Mouse (Mus musculus) fibroblast of lung, adult 2 months (primary cell): ENCODE data around the gene Hspa1b.
A peak's percentile ranks its signal among the peaks of the same experiment; 100 is the strongest.
"Not testable (repeated sequence)": the region's sequence is repeated elsewhere in the genome, so short reads cannot be mapped to it uniquely, and the experiment has no call there.

Source experiments
- DNase-seq: peaks from one replicate; pipeline ENCODE4 v3.0.0-alpha.2; 2011; ENCODE audit warnings: low read depth

Gene Hspa1b

DNA sequence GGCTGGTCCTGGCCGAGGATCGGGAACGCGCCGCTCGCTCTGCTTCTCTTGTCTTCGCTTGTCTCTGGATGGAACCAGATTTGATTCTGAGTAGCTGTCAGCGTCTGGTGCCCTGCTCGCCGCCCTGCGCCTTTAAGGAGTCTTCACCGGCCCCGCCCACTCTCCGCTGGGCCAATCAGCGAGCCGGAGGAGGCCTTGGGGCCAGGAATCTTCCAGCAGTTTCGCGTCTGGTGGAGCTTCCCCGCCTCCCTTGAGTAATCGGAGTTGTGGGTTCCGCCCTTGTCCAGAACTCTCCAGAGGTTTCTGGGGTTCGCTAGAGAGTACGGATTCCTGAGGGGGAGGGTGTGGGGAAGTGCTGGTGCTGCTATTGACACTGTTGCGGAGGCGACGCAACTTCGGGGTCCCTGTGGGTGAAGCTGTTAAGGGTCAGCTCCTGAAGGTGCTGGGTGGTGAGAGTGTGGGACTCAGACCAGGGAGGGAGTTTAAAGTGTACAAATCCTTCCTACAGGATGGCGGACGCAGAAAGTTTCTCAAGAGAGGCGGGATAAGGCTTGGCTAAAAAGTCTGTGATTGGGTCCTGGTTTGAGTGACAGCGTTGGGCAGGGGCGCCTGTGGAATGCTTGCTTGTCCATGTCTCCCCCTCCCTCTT, at the start of gene Hspa1b:
Hspa1b (minus strand) TSS at position 109 of the 649 bp plus-strand sequence.
- peak; percentile 79 for DNase-seq

DNA sequence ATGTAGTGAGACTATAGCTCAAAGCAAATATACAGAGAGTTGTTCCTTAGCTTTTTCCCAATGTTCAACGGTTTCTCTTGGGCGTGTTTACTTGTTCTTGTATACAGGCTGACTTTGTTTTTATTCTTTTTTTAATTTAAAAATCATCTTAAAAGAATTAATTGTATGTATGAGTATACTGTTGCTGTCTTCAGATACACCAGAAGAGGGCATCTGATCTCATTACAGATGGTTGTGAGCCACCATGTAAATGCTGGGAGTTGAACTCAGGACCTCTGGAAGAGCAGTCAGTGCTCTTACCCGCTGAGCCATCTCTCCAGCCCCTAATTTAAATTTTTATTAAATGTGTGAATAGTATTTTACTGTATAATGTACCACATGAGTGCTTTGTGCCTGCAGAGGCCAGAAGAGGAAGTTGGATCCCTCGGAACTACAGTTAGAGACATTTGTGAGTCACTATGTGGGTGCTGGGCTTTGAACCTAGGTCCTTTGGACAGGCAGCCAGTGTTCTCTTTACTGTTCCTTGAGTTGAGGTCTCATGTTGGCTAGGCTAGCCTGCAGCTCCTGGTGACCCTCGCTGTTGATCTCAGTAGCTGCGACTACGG, 48.5 kb upstream of the Hspa1b start:
- DNase-seq = no peak

DNA sequence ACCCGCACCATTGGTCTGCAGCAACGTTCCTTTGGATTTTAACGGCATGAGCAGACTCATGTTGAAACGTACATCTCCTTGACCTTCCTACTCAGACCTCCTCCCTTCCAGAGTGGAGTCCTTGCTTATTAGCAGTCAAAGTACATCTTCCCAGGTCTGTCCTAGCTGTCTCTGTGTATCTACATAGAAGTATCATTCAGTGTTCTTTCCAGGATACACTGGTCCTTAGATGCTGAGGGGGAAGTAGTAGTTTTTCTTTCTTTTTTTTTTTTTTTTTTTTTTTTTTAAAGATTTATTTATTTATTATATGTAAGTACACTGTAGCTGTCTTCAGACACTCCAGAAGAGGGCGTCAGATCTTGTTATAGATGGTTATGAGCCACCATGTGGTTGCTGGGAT, 46.9 kb upstream of the Hspa1b start:
- not testable (repeated sequence) for DNase-seq

DNA sequence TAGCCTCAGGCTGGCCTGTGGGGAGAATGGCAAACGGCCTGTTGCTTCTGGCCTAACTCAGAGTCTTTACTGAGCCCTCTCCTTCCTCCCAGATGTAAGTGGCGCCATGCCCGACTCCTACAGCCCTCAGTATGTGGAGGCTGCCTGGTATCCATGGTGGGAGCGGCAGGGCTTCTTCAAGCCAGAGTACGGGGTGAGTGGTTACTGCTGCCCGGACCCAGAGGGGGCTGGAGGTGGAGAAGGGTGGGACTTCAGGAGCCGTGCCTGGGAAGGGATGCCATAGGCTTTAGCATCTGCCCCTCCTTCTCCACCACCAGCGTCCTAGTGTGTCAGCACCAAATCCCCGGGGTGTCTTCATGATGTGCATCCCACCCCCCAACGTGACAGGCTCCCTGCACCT, 46.1 kb upstream of the Hspa1b start:
- no peak for DNase-seq

DNA sequence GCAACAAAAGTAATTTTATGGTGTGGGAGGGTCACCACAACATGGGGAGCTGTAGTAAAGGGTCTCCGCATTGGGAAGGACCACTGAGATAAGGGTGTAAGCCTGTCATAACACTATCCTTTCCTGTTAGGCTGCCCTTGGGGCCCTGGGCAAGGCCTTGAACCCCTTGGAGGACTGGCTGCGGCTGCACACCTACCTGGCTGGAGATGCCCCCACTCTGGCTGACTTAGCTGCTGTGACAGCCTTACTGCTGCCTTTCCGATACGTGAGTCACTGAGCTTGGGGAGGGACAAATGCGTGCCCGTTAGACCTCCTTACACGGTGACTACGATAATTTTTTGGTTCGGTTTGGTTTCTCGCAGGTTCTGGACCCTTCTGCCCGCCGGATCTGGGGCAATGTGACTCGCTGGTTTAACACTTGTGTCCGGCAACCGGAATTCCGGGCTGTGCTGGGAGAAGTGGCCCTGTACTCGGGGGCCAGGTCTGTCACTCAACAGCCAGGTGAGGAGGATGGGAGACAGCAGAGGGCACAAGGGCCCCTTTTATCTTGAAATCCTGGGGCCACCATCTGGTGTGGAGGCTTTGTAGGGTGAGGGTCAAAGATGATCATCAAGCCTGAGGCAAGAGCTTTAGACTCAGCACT, 45.2 kb upstream of the Hspa1b start:
- no peak for DNase-seq

DNA sequence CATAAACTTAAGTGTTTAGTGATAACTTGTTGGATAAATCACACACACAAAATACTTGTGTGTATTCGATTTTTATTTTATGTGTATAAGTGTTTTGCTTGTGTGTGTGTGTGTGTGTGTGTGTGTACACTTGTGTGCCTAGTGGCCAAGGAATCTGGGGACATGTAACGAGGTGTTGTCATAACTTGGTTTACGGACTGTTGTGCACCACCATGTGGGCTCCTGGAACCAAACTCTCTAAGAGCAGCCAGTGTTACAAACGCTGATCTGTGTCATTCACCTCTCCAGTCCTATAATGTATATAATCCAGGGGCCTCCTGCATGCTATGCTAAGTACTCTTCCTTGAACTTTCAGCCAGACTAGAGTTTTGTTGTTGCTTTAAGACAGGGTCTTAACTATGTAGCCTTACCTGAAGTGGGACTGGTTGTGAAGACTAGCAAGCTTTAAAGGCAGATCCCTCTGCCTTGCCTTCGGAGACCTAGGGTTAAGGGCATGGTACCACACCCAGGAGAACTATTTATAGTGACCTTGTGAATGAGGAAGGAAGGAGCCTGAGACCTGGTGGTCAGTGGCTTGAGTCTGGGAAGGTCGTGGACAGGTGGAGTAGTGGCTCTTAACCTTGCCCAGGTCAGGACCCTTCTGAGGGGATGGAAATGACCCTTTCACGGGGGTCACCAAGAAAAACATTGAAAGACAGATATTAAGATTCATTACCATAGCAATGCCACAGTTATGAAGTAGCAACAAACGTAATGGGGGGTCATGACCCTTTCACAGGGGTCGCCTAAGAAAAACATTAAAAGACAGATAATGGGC, 44.2 kb upstream of the Hspa1b start:
- no peak for DNase-seq

DNA sequence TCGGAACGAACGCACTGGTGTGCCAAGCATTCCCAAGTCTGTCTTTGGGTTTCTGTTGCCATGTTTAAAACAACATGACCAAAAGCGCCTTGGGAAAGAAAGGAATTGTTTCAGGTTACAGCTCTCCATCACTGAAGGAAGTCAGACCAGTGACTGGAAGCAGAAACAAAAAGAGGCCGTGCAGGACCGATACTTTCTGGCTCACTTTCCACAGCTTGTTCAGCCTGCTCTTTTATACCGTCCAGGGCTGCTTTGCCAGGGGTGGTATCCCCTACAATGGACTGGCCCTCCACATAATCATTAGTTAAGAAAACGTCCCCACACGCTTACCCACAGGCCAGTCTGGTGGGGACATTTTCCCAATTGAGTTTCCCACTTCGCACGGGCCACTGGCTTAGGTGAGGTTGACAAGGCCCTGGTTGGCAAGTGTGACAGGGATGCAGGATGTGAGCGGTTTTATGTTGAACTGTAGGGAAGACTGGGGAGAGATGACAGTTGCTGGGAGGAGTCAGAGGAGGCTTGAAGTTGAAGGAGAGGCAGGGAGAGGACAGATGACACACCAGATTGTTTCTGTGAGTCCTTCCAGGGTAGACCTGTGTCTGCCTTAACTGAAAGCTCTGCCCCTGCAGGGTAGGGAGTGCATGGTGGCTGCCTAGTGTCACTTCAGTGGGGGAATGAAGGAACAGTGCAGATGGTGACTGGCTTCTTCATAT, 43.3 kb upstream of the Hspa1b start:
- DNase-seq = no peak

DNA sequence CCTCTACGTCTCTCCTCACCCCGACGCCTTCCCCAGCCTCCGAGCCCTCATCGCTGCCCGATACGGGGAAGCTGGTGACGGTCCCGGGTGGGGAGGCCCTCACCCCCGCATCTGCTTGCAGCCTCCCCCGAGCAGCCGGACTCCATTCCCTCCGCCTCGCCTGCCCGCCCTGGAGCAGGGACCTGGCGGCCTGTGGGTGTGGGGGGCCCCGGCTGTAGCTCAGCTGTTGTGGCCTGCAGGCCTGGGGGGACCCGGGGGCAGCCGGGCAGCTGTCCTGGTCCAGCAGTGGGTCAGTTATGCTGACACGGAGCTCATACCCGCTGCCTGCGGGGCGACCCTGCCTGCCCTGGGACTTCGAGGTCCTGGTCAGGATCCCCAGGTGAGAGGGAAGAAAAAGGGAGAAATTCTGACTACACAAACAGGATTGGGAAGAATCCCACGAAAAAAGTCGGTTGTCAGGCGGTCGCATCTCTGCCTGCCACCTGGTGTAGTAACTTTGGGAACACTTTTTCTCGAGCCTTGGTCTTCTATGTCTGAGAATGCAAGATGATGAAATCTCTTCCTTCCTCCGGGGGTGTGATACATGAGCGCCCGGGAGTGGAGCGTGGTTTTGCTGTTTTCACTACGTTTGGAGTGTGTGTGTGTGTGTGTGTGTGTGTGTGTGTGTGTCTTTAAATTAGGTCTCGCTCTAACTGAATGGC, 42.6 kb upstream of the Hspa1b start:
- peak; percentile 20 for DNase-seq

DNA sequence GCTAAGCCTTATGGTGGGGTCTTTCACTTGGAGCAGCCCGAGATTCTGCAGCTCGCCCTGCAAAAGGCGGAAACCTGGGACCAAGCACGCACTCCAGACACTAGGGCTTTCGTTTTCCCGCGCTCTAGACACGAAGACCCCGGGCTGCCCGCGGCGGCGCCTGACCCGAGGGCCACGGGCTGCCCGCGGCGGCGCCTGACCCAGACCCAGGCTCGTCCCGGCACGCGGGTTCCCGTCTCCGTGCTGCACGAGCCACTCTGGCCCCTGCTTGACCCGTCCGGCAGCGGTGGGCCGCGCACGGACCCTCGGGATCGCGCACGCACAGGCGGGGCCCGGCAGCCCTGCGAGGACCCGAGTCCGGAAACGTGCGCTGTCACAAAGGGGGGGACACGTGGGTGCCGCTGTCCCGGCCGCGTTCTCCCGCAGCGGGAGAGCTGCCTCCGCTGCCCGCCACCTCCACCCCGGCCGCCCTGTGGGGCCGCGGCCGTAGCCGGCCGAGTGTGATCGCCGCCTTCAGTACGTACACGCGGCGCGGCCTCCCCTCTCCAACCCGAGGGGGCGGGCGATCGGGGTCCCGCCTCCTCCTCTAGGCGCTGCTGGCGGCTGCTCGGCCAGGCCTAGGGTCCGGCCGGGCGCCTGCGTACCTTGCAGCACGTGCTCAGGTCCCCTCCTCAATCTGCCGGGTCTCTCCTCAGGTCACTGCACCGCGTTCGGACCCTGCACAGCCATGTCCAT, 41.8 kb upstream of the Hspa1b start, which contains the start of gene Vars:
Vars (plus strand) TSS at position 271 of the 735 bp plus-strand sequence.
- peak; percentile 45 for DNase-seq

DNA sequence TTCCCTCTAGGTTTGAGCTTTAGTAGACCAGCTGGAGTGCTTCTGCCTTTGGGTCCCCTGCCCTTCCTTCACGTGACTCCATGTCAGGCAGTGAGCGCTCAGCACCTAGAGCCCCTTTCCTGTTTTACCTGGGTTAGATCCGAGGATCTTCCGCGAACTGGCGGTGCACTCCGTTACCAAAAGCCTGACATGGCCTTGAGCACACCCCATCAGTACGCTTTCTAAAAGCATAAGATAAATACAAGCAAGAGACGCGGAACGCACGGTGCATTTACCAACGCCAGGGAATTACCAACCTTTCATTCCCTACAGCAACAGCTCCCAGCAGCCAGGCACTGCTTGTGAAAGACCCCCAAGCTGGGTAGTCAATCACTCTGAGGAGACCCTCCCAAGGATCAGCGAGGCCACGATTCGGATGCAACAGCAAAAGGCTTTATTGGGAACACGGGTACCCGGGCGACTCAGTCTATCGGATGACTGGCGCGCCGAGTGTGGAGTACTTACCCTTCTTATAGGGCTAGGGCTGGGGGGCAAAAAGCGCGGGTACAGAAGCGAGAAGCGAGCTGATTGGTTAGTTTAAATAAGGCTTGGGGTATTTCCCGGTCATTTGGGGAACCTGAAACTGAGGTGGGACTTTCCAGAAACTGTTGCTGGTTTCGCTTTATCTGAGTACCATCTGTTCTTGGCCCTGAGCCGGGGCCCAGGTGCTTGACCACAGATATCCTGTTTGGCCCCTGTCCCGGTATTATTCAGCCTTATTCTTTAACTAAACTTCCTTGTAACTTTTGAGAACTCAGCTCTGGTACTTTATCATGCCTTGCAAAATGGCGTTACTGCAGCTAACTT, 41.1 kb upstream of the Hspa1b start:
- DNase-seq = not testable (repeated sequence)

DNA sequence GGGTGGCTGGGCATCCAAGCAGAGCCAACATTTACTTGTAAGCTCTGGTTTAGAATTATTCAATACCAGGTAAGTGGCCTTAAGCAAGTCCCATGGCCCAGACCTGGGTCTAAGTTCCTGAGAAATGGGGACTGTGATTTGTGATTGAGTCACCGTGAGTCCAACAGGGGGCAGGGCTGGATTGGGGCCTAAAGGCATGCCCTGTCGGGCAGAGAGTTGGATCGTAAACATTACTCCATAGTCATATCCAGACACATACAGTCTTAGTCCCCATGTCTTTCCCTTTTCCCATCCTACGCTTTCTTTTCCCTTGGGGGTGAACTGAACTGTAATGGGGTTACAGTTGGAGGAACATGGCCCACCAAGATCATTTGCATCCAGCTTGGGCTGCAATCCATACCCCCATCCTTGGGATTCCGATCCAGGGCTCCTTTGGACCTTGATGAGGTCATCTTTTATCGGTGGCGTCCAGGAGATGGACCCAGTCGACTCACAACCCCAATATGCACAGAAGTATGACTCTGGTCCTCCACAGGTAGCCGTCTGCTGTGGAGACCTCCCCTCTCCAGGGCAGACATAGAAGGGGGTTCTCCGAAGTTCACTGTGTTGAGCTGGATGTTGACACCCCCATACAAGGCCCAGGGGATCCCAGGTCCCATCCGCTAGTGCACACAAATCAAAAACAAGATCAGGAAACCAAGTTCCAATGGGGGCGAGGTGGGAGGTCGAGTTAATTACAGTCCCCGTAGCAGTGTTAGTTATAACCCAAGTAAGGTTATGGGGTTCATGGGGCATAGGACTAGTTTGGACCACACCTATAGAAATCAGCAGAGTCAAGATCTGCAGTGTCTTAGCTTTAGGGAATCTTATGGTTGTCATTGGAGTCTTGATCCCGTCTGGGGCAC, 39.7 kb upstream of the Hspa1b start:
- no peak for DNase-seq

DNA sequence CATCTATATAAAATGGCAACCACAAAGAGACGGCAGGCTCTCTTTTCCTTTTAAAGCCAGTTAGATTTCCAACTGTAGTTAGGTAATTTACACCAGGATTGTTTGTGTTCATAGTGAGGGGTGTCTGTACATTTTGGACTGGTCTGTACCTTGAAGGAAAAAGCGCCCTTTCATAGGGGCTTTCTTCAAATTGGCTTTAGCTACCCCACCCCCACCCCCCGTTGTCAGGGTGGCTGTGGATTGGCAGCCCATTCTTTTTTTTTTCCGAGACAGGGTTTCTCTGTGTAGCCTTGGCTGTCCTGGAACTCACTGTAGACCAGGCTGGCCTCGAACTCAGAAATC, 38.1 kb upstream of the Hspa1b start:
- no peak for DNase-seq

DNA sequence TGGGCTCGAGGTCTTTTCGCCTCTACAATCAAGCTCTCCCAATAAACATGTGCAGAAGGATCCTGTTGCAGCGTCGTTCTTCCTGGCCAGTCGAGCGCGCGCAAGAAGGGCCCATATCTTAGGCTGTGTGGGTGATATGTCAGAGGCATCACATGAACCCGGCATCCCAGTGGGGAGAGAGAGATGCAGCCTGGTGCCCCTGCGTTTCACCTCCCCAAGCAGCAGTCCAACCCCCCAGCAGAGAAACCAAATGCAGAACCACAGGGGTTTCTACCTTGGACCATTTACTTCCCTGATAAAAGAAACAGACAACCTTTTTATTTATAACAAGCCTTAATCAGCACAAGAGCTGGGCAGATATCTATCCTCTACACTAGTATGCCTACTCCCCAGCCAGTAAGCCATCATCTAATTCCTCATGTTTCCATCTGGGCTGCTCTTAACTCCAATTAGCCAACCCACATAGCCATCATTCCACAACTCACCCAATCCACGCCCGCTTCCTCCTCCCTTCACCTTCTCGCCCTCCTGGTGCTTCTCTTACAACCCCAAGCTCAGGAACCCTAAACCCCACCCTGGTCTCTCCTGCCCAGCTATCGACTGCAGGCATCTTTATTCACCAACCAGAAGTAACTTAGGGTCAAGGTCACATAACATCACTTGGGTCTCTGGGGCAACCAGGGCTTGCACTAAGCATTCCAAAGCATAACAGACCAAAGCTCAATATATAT, 37.5 kb upstream of the Hspa1b start:
- DNase-seq = no peak

DNA sequence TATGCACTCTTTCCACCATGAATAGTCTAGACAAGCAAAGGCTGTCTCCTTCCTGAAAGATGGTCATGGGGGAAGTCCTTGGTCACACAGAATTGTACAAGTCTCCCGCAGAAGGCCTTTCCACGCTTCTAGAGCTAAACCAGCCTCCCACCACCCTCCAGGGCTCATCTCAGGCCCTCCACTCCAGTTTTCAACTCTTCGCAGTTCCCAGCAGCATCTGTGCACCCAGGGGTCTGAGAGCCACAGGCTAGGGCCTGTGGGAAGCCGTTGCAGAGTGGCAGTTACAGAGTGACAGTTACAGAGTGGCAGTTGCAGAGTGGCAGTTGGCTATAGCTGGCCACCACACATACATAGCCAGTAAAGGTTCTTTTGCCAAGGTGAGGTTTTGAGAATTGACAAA, 36.9 kb upstream of the Hspa1b start:
- DNase-seq = not testable (repeated sequence)

DNA sequence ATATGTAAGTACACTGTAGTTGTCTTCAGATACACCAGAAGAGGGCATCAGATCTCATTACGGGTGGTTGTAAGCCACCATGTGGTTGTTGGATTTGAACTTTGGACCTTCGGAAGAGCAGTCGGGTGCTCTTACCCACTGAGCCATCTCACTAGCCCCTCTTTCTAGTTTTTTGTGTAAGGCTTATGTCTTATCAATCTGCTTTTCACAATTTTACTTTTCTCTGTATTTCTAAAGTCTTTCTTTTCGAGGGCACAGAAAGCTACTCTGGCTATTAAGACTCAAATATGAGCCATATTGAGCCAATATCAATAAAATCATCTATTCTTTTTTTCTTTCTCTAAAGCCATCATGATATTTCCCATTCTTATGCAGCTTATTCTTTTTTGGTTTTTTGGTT, 36.2 kb upstream of the Hspa1b start:
- not testable (repeated sequence) for DNase-seq

DNA sequence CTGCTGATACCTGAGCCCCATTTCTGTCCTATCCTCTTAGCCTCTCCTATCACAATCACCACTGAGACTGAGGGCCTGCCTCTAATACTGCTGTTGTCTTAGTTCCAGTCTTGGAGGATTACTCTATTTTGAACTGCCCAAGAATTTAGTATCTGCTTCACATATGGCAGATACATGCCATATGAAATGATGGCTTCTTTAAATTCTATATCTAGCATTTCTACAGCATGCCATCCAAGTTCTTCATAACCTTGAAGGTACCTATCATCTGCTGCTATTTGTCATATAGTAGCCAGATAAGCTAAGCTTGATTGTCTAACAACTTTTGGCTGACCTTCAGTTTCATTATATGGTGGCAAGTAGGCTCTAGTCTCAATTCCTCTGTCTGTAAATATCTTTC, 35.7 kb upstream of the Hspa1b start:
- no peak for DNase-seq

DNA sequence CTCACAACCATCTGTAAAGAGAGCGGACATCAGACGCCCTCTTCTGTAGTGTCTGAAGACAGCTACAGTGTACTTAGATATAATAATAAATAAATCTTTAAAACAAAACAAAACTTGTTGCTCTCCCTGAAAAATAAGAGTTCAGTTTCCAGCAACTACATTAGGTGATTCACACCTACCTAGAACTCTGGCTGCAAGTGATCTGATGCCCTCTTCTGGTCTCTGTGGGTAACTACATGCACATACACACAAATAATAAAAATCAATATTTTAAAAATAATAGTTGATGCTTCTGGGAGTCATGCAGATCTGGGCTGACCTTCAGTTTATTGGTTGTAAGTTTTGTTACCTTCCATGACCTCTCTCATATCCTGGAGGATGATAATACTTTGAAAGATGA, 25.2 kb upstream of the Hspa1b start:
- no peak for DNase-seq

DNA sequence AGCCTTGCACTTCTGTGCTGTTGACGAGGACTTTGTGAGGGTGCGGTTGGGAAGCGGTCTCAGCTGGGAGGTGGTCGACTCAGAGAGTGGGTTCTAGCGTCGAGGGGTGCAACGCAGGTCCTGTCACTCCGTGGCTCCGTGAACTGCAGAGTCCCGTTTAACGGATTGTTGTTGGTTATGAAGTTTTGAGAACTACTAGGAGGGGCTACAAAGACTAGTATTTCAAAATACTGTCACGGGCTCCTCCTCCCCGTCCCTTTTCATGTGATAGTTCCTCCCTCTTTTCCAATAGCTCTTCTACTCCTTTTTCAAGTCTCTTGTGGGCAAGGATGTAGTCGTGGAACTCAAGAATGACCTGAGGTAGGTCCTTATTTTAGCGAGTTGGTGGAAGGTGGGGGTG, 23.3 kb upstream of the Hspa1b start:
- no peak for DNase-seq
